Mouse (Mus musculus) v-Abl transformed pro-B cells (cell line): ENCODE measurements around the gene Unc45b.

Experiments used
- in situ Hi-C, 2 experiments: fragments of 400-800 bp; cut with MboI; formaldehyde crosslinking; loops; one replicate each; pipeline ENCODE4 v1.15.1; 2025; ENCODE audit not compliant: unreplicated experiment in 2 of 2

Gene Unc45b

DNA sequence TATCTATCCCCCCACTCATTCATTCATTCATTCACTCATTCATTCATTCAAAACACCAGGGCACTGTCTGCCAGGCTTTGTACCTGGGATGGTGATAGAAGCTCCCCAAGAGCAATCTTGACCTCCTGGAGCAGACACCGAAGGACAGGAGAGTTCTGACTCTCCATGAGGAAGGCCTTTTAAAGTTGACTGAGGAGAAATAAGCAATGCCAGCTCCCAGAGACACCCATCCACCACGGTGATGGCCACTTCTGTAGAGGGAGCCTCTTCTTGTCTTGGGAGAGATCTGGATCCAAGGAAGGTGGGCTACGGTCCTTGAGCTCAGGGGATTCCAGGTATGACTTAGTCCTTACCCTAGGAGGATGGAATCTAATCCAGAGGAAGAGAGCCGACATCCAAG lies at the start of gene Unc45b:
Gene Unc45b, plus strand, starts transcription at position 301 of the 400 bp plus-strand sequence.
- in situ Hi-C loops: loop anchor here (5.0 to 25.0 kb wide), 3 partner anchors 125 to 512 kb away; partner anchors contain the start of genes Slfn3 (in 2 of the 2) and Slfn4 (in 2 of the 2)

DNA sequence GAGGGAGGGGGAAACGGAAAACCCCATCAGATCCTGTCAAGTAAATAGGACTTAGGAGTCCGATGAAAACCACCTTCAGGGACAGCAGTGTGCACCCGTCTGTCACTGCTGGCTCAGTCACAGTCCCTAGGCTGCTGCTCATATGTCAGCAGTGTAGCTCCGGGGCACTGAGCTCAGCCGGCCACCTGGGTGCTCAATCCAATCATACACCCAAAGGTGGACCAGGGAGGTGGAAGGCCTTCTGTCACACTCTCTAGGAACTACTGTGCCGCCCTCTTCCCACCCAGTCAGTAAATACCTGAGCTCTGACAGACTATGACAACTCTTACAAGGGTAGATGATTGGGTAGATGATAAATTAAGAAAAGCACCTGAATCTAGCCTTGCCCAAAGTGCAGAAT lies 49.6 kb upstream of the Unc45b start:
- in situ Hi-C loops: no loop called here

GRCm38 (mm10) chr11:82861558-82861957 lies 48.8 kb upstream of the Unc45b start:
- in situ Hi-C loops: no loop called here

- in situ Hi-C loops: no loop called here
Observed at GRCm38 (mm10) chr11:82862638-82863037, 47.7 kb upstream of the Unc45b start.

- in situ Hi-C loops: no loop called here
Observed at GRCm38 (mm10) chr11:82863059-82863458, 47.3 kb upstream of the Unc45b start.

GRCm38 (mm10) chr11:82863488-82863931 lies 46.8 kb upstream of the Unc45b start:
- in situ Hi-C loops: no loop called here

DNA sequence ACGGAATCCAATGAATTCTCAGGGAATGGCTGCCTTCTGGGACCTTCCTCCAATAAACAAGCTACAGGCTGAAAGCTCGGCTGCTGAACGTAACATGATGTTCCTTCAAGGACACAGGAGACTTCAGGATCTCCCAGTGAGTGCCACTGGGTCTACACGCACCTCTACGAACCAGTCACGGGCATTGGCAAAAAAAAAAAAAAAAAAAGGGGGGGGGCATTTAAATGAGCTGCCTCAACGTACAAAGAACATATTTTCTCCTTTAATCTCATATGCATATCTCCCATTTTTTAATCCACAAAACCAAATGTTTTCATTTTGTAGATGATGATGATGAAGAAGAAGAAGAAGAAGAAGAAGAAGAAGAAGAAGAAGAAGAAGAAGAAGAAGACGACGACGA lies 44.4 kb upstream of the Unc45b start:
- in situ Hi-C loops: no loop called here

GRCm38 (mm10) chr11:82866850-82867564 lies 43.3 kb upstream of the Unc45b start:
- in situ Hi-C loops: no loop called here

- in situ Hi-C loops: no loop called here
Observed at GRCm38 (mm10) chr11:82867956-82868355, 42.4 kb upstream of the Unc45b start.

- in situ Hi-C loops: no loop called here
Observed at GRCm38 (mm10) chr11:82869506-82870172, 40.7 kb upstream of the Unc45b start.

DNA sequence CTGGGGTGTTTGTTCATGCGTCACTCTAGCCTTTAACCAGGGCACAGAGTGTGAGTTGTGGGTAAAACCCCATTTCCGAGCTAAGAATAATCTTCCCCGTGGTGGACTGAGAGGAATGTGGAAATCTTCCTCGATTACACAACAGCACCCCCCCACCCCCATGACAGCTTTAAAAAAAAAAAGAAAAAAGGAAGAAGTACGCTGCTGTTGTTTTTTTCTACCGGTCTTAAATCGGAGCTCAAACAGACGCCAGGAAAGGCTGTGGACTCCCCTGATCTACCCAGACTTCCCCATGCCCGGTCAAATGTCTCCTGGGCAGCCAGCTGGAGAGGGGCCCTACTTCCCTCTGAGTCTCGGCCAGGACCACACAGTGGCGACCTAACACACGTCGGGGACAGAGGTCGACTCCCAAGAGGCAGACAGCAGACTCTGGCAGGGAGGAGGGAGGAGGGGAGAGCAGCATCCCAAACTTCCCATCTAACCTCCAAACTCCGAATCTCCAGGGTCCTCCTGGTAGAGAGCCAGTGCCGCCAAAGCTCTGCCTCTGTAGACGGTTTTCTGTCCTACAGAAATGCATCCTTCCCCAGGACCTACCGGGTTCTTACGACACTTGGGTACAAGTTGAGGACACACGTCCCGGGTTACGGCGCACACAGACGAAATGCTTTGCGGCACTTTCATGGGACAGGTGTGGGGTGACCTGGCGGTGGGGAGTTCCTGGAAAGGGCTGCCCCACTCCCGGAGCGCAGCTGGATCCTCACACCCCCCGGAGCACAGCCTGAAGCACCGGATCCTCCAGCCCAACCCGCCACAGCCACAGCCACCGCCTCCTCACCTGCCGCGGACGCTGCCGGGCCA lies 39.9 kb upstream of the Unc45b start:
- in situ Hi-C loops: no loop called here

DNA sequence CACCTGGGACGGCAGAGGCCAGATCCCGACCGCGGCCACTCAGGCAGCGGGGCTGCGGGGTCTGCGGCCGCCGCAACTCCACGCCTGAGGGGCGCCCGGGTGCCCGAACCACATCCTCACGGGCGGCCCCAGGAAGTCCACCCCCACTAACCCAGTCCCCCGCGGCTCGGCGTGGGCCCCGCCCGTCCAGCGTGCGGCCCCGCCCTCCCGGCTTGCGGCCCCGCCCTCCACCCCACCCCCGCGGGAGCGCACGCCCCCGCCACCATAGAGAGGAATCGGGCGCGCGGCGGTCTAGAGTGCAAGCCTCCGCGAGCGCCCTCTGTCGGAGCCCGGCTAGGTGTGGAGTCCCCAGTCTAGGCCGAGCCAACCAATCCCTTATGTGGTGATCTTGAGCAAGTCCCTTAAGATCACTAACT lies 39.3 kb upstream of the Unc45b start, which contains the start of gene Rffl:
Gene Rffl, minus strand, starts transcription at position 180 of the 416 bp plus-strand sequence.
- in situ Hi-C loops: no loop called here

- in situ Hi-C loops: loop anchor here in 1 of 2 experiments (25.0 kb wide), 2 partner anchors 488 to 1238 kb away; partner anchors contain the start of gene Tmem132e
Observed at GRCm38 (mm10) chr11:82874924-82875323, 35.4 kb upstream of the Unc45b start.

DNA sequence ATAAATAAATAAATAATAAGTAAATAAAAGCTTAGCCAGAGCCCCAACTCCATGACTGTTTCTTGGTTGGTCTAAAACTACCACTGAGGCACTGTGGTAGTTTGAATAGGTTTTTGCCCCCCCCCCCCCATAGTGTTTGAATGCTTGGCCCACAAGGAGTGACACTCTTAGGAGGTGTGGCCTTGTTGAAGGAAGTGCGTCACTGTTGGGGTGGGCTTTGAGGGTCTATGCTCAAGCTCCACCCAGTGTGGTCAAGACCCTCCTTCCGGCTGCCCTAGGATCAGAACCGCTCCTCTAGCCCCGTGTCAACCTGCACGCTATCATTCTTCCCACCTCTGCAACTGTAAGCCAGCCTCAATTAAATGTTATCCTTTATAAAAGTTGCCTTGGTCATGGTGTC lies 34.7 kb upstream of the Unc45b start:
- in situ Hi-C loops: loop anchor here in 1 of 2 experiments (25.0 kb wide), 2 partner anchors 488 to 1238 kb away; partner anchors contain the start of gene Tmem132e

GRCm38 (mm10) chr11:82877726-82878344 lies 32.5 kb upstream of the Unc45b start:
- in situ Hi-C loops: loop anchor here in 1 of 2 experiments (25.0 kb wide), 2 partner anchors 491 to 1241 kb away; partner anchors contain the start of gene Tmem132e

DNA sequence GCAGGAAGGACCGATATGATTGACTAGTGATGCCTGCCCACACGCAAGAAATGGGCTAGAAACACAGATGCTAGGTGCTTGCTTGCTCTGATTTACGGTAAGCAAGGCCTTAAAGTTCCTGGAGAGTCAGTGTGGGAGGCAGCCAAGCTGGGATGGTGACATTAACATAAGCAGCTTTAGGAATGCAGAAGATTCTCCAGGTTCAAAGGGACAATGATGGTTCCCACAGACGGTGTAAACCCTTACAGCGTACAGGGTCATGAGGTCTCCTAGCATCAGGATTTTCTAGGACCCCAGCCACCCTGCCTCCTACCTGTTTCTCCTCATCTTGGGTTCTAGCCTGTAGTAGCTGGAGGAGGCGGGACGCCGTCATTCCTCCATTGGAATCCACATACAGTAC lies 27.2 kb upstream of the Unc45b start:
- in situ Hi-C loops: loop anchor here (10.0 to 25.0 kb wide), 4 partner anchors 268 to 1248 kb away; partner anchors contain the start of gene Tmem132e (in 1 of the 2)

GRCm38 (mm10) chr11:82886559-82886958 lies 23.8 kb upstream of the Unc45b start:
- in situ Hi-C loops: loop anchor here (5.0 to 25.0 kb wide), 8 partner anchors 69 to 1252 kb away; partner anchors contain the start of gene Tmem132e (in 1 of the 2)

DNA sequence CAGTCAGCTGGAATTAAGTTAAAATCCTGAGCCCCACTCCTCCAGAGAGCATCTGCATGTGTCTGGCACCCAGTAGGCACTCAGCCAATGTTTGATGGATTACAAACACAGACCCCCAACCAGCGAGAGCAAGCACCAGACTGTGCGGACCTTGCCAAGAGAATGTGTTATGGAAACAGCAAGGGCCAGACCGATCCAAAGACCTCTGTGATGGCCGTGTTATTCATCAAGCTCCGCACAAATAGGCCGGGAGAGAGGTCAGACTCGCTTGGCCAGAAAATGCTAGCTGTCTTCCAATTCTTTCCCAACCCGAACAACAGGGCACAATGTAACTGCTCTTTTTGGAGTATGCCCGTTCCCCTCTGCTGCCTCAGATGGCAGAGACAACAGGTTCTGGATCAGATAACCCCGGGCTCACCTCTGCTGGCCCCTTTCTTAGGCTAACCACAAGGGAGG lies 21.8 kb upstream of the Unc45b start:
- in situ Hi-C loops: loop anchor here (5.0 to 25.0 kb wide), 8 partner anchors 71 to 1254 kb away; partner anchors contain the start of gene Tmem132e (in 1 of the 2)

GRCm38 (mm10) chr11:82889524-82890341 lies 20.6 kb upstream of the Unc45b start:
- in situ Hi-C loops: loop anchor here (5.0 to 25.0 kb wide), 10 partner anchors 72 to 1255 kb away; partner anchors contain the start of gene Tmem132e (in 1 of the 2)
